Mouse (Mus musculus): ENCODE measurements at regions not wholly inside any gene's neighbourhood (a gene's known extent, or its start where the extent isn't known, plus 50 kb on each side); places are given as distances from the start of the nearest gene placed in this dataset.

DNA sequence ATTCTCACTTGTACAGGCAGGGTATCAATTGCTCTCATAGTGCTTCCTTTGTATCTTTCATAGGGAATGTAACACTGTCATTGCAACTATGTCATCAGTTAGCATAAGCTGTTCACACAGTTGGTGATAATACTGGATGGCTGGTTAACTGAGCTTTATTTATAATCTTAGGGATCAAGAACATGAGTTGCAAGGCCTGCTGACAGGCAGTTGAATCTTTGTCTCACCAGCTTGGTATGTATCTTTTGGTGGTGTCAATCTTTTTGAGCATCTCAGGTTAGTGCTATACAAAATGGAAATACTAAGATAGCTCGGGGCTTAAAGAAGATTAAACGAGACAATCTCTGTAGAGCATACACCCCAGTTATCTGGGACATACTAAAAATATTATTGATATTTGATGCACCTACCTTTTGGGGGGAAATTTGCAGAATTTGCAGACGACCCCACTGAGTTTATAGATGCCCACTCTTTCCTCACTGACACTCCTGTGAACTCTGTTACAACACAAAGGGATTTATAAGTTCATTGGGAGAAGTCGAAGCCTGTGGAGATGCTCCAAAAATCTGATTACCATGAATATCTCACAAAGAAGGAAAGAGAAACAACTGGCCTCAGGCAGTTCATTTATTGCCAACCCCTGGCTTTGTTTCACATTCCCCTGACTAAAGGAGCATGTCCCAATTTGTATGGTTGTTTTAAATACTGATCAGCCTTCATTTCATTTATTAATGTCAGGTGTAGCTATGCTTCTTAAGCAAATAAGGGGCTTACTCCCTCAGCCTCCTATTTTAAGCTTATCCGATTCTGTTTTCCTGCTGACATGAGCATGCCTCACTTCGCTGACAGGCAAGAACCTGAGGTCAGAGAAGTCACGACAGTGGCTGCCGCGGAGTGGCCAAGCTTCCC, 193.5 kb downstream of the Fndc1 start:
- DNase-seq (ENCODE audit: low spot score in 2 of 2): no peak

DNA sequence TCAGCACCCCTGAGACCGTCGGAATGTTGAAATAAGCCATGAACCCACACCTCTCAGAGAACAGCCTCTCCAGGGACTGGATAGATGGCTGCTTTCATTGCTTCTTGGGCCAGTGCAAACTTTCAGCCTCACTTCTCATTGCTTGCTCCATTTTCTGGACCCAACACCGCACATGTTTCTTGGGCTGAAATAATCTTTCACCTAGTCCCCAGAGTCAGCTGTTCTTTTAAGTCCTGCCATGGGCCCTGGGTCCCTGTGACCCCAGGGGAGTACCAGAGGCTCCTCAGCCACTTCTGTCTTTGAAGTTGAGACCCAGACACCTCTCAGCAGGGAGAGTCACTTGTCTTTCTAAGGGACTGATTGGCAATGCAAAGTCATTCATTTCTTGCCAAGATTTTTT, 201.4 kb downstream of the Fndc1 start:
- DNase-seq (ENCODE audit: low spot score in 2 of 2): no peak

- DNase-seq (ENCODE audit: low spot score in 2 of 2): no peak
Measured at GRCm38 (mm10) chr17:7623392-7623791, 203.7 kb downstream of the Fndc1 start.

- DNase-seq (ENCODE audit: low spot score in 2 of 2): no peak
Measured at GRCm38 (mm10) chr17:7621262-7621661, 205.8 kb downstream of the Fndc1 start.

- no peak for DNase-seq (ENCODE audit: low spot score in 2 of 2)
Measured at GRCm38 (mm10) chr17:7620166-7620565, 206.9 kb downstream of the Fndc1 start.

- DNase-seq (ENCODE audit: low spot score in 2 of 2): no peak
Measured at GRCm38 (mm10) chr17:7619641-7620040, 207.5 kb downstream of the Fndc1 start.

DNA sequence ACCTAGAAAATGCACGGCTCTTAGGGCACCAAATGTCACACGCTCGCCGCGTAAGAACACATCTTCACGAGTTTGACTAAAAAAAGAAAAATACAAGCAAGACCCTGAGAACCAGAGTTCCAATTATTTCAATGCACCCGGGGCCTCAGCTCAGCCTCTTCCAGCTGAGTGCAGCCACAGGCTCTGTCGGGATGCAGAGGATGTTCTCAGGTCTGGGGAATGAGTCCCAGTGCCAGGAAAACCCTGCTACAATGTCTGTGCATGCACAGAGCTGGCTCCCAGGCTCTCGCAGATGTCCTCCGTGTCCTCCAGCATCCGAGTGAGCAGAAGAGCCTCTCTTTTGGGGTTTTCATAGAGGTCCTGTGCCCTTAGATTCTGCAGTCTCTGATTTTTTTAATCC, 219.1 kb downstream of the Fndc1 start:
- DNase-seq (ENCODE audit: low spot score in 2 of 2): no peak

- no peak for DNase-seq (ENCODE audit: low spot score in 2 of 2)
Measured at GRCm38 (mm10) chr17:7607431-7607830, 219.7 kb downstream of the Fndc1 start.

GRCm38 (mm10) chr17:7604813-7605504, 219.7 kb upstream of the Unc93a2 start:
- DNase-seq (ENCODE audit: low spot score in 2 of 2): no peak

DNA sequence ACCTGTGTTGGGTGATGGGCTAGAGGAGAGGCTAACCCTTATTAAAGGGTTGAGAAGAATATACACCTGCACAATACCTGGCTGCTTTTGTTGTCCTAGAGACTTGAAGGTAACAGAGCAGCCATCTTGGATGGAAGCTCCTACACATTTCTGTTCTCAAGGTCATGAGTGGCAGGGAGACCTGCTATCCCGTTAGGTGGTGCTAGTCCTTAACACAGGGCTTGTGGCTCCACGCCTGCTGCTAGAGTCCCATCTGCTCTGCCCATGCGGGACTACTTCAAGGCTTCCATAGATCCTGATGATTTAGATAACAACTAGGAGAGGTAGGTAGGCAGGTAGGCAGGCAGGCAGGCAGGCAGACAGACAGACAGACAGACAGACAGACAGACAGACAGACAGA, 218.8 kb upstream of the Unc93a2 start:
- no peak for DNase-seq (ENCODE audit: low spot score in 2 of 2)

GRCm38 (mm10) chr17:7600555-7600954, 215.3 kb upstream of the Unc93a2 start:
- no peak for DNase-seq (ENCODE audit: low spot score in 2 of 2)

GRCm38 (mm10) chr17:7597481-7597880, 212.2 kb upstream of the Unc93a2 start:
- DNase-seq (ENCODE audit: low spot score in 2 of 2): no peak

GRCm38 (mm10) chr17:7594801-7595200, 209.5 kb upstream of the Unc93a2 start:
- DNase-seq (ENCODE audit: low spot score in 2 of 2): no peak

DNA sequence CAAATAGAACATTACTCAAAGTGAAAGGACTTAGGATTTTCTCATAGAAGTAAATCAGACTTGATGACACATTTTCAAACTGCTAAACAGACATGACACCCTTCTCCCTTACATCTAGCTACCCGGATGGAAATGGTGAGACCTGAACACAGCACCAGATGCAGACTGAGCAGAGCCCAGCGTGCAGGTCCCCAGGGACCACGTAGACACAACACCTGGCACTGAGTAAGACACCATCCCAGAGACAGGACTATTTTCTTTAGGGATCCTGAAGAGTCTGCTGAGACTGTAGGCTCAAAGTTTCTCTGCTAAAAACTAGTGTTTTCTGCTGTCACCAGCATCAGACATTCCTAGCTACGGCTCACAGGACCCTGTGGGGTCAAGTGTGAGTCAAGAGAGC, 207.2 kb upstream of the Unc93a2 start:
- no peak for DNase-seq (ENCODE audit: low spot score in 2 of 2)

- no peak for DNase-seq (ENCODE audit: low spot score in 2 of 2)
Measured at GRCm38 (mm10) chr17:7582866-7583398, 197.7 kb upstream of the Unc93a2 start.

DNA sequence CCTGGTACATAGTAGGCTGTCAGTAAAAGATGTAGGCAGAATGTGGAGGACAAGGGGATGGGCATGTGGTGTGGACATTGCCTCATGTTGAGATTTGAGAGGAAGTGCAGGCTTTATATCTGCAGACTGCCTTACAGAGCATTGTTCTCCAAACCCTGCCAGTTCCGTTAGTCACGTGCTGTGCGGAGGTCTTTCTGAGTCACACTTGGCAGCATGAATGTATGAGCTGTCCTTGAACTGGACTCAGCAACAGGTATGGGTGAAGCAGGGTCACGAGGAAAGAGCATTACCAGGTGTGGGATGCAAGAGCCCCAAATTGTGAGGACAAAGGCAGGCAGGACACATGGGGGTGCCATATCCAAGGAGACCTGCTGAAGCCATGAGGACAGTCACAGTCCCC, 193.8 kb upstream of the Unc93a2 start:
- DNase-seq (ENCODE audit: low spot score in 2 of 2): no peak

DNA sequence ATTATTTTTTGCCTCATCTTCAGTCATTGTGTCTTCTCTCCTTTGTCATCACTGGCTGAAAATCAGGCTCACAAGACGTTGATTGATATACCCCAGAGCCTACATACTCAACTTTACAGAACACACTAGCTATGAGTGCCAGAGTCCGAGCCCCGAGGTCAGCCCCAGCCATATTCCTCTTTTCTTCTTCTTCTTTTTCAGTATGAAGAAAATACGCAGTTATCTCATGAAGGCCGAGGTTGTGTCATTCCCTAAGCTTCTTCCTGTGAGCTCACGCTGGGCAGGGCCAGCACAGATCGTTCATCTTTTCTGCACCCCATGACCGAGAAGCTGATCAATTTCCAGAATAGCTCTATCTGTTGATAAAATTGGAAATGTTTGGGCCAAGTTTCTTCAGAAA, 192.7 kb upstream of the Unc93a2 start:
- DNase-seq (ENCODE audit: low spot score in 2 of 2): no peak

DNA sequence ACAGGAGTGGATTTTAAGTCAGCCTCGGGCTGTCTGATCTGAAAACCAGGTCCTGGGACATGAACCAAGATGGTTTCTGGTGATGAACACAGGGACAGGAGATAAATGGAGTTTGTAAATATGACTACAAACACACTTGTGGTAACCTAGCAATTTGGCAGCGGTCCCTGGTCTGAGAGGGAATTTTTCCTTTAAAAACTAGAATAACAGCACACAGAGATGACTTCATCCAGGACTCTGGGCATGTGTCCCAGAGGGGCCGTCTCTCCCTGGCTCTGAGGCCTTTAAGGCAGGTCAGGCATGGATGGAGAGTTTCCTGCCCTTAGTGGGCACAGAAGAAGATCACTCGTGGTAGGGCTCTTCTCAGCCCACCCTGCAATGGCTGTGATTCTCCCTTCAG, 192.0 kb upstream of the Unc93a2 start:
- peak in 1 of 2 experiments; percentile 11 for DNase-seq (ENCODE audit: low spot score in 2 of 2)

DNA sequence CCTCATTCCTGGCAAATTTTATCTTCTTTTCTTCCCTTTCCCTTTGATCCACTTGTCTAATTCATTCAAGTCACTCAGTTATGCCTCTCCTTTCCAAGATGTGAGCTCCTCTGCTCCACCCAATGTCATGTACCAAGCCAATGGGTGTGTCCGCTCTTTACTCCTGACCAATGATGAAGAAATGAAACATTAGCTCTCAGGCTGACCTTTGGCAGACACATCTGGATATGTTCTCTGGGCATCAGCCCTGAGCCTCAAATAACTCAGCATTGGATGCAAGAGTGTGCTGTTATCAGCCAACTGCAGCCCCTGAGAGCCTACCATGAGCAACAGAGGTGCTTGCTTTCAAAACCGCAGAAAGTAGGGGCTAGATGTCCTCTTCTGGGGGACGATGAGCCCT, 186.2 kb upstream of the Unc93a2 start:
- DNase-seq (ENCODE audit: low spot score in 2 of 2): no peak

DNA sequence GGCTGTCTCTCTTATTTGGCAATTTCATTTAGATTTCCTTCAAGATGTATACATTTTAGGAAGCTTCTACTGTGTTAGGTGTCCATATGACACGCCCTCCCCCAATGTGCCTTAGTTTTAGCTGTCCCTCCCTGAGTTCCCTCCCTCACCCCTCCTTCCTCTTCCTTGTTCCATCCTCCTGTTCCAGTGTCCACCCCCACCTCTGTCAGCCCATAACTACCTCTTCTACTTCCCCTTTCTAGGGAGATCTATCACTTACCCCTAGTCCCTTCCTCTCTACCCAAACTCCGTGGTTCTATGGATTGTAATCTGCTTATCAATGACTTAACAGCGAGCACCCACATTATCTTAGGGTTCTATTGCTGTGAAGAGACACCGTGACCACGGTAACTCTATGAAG, 183.2 kb upstream of the Unc93a2 start:
- no peak for DNase-seq (ENCODE audit: low spot score in 2 of 2)

DNA sequence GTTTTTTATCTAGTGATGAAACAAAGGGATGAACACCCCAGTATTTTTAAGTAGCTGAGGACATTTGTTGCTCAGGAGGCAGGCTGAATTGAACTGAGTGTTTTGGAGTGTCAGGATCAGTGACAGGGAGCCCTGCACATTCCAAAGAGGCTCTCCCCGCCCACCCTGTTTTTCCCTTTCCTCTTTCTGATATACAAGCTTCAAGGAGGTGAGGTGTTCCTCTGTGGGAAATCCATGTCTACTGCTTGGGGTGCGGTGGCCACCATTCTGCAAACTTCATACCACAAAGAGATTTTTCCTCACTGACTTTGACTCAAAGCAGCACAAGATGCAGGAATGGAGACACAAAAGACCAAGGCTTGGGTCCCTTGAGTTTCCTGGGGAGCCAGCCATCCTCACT, 180.5 kb upstream of the Unc93a2 start:
- no peak for DNase-seq (ENCODE audit: low spot score in 2 of 2)

DNA sequence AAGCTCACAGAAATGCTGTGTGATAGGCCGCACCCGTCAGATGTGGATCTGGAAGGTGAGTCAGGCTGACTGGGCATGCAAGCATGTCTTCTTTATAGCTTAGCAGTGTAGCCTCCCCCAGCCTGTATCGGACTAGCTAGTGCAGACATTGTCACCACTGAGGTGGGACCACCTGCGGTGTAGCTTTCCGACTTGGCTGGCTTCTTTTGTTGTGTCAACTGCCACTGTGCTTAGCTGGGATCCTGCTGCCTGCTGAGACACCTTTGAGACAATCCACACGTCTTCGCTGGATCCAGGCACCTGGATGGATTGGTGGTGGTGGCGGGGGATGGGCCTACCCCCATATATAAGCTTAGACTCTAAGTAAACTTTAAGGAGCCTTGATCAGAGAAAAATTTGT, 177.7 kb upstream of the Unc93a2 start:
- no peak for DNase-seq (ENCODE audit: low spot score in 2 of 2)

DNA sequence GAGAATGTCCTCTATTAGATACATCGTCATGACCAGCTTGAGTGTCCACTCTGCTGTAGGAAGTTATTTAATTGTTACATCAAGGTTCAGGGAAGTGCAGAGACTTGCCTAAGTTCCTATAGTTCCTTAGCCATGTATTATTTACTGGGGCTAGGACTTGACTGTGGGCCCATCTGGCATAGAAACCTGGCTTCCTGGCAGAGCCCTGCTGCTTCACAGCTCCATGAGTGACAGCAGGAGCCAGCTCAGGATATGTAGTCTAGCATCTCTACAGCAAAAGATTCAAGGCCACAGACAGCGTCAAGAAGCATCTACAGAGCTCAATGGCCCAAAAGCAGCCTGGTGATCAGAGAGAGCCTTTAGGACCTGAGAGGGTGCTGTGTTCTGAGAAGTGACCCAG, 163.2 kb upstream of the Unc93a2 start:
- DNase-seq (ENCODE audit: low spot score in 2 of 2): no peak
